Mouse (Mus musculus) kidney, embryonic 15.5 days (tissue): ENCODE results near the gene Il20ra. TPM values are rescaled to one million over a fixed set of nuclear protein-coding genes. Genes with fewer than 3 reads are reported as not detected.
A peak's percentile ranks its signal among the peaks of the same experiment; 100 is the strongest.

Experiments
- ATAC-seq: fragments of 200-750 bp; cut with Nextera tagmentation; replicated peaks from 2 replicates; pipeline ENCODE4 v1.8.0; 2017; ENCODE audit warnings: moderate TSS enrichment; ENCODE audit not compliant: low FRiP score
- H3K27ac ChIP-seq: fragments of 300-500 bp; sonication (generic); 2 replicates; pipeline ENCODE4 v1.5.1; 2015; ENCODE audit warnings: mild to moderate bottlenecking, inconsistent platforms
- H3K27me3 ChIP-seq: fragments of 300-500 bp; sonication (generic); 2 replicates; pipeline ENCODE4 v1.6.1; 2015; ENCODE audit warnings: inconsistent platforms
- H3K36me3 ChIP-seq: fragments of 300-500 bp; sonication (generic); 2 replicates; pipeline ENCODE4 v1.6.1; 2015; ENCODE audit warnings: inconsistent platforms
- H3K4me1 ChIP-seq: fragments of 300-500 bp; sonication (generic); 2 replicates; pipeline ENCODE4 v1.6.1; 2015; ENCODE audit warnings: inconsistent platforms
- H3K4me2 ChIP-seq: fragments of 300-500 bp; sonication (generic); 2 replicates; pipeline ENCODE4 v1.6.1; 2015; ENCODE audit warnings: moderate library complexity, mild to moderate bottlenecking, inconsistent platforms
- H3K4me3 ChIP-seq: fragments of 300-500 bp; sonication (generic); replicated peaks from 2 replicates; pipeline ENCODE4 v1.5.1; 2015; ENCODE audit warnings: mild to moderate bottlenecking, inconsistent platforms
- H3K9ac ChIP-seq: fragments of 300-500 bp; sonication (generic); 2 replicates; pipeline ENCODE4 v1.6.1; 2015; ENCODE audit warnings: mild to moderate bottlenecking, inconsistent platforms
- H3K9me3 ChIP-seq: fragments of 300-500 bp; sonication (generic); replicated peaks from 2 replicates; pipeline ENCODE4 v1.6.1; 2016; ENCODE audit warnings: inconsistent platforms
- whole genome bisulfite sequencing: fragments of 180-500 bp; shearing (Covaris S2); methylation state at CpG from one replicate; pipeline ENCODE4 v1.1.7; 2015; ENCODE audit warnings: mixed read lengths; 5-methylcytosine and 5-hydroxymethylcytosine counted together
- polyA plus RNA-seq: library from polyadenylated mRNA; unstranded; fragments of >200 nt; fragmentation: Nextera tagmentation; extraction: Ambion mirVana; gene quantifications from 2 replicates; pipeline ENCODE4 v1.2.1, GENCODE M21; 2015

Gene Il20ra
- polyA plus RNA-seq = 0.14 TPM in 1 of 2 replicates, not detected in the other

DNA sequence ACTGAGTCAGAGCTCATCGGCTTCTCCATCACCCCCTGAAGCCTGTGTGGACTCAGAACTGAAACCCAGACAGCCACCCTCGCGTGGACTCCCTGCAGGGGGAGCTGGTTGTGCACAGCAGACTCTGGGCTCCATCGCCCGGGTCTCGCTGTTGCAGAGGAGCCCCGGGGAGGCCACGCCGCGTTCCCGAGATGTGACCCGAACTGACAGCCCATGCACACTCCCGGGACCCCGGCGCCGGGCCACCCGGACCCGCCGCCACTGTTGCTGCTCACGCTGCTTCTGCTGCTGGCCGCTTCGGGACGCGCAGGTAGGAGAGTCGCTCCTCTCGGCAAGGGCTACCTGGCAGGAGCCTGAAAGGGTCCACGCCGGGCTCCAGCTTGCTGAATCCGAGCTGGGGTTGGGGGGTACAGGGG is at the start of gene Il20ra:
Il20ra (plus strand) TSS at position 150 of the 416 bp plus-strand sequence.
- 1% methylated on average over 29 of the region's 29 CpGs for WGBS
- Histone ChIP-seq H3K4me2 (peak within 1 kb of the TSS; percentile 96), H3K36me3 (no peaks in the 10 kb centered on the region), H3K9me3 (no peaks in the 10 kb centered on the region), H3K4me3 (peak within 1 kb of the TSS; percentile 51), H3K27ac (no peak within 1 kb of the TSS), H3K4me1 (peaks cover 8% of the 10 kb centered on the region), H3K27me3 (peaks cover 27% of the 10 kb centered on the region), H3K9ac (peak within 1 kb of the TSS; percentile 40)
- peak; percentile 81 for ATAC-seq

- no peak overlapping the region for H3K27ac ChIP-seq
- H3K4me3 ChIP-seq = no peak overlapping the region
- 0 out of 2 replicates have a peak, but pooled peaks cover 4% of the 10 kb centered on the region for H3K9me3 ChIP-seq
- no peaks in the 10 kb centered on the region for H3K27me3 ChIP-seq
- no peak overlapping the region for H3K9ac ChIP-seq
- no peaks in the 10 kb centered on the region for H3K36me3 ChIP-seq
- no peaks in the 10 kb centered on the region for H3K4me1 ChIP-seq
- H3K4me2 ChIP-seq = no peak overlapping the region
- 78% methylated on average over 5 of the region's 5 CpGs for WGBS
- no peak for ATAC-seq
These were observed 43.4 kb upstream of the Il20ra start for GRCm38 (mm10) chr10:19668973-19669372.

- H3K4me3 ChIP-seq = no peak overlapping the region
- no peaks in the 10 kb centered on the region for H3K27me3 ChIP-seq
- H3K9ac ChIP-seq = no peak overlapping the region
- no peaks in the 10 kb centered on the region for H3K9me3 ChIP-seq
- H3K4me2 ChIP-seq = no peak overlapping the region
- no peak overlapping the region for H3K27ac ChIP-seq
- H3K36me3 ChIP-seq = no peaks in the 10 kb centered on the region
- ATAC-seq = no peak
- H3K4me1 ChIP-seq = no peaks in the 10 kb centered on the region
These were observed 40.4 kb upstream of the Il20ra start for GRCm38 (mm10) chr10:19672015-19672414.

- Histone ChIP-seq H3K9ac (no peak overlapping the region), H3K4me1 (no peaks in the 10 kb centered on the region), H3K27ac (no peak overlapping the region), H3K36me3 (no peaks in the 10 kb centered on the region), H3K4me3 (no peak overlapping the region), H3K9me3 (no peaks in the 10 kb centered on the region), H3K4me2 (no peak overlapping the region), H3K27me3 (no peaks in the 10 kb centered on the region)
- ATAC-seq = no peak
- WGBS = 83% methylated on average over 1 of the region's 1 CpGs
These were observed 39.2 kb upstream of the Il20ra start for GRCm38 (mm10) chr10:19673146-19673545.

DNA sequence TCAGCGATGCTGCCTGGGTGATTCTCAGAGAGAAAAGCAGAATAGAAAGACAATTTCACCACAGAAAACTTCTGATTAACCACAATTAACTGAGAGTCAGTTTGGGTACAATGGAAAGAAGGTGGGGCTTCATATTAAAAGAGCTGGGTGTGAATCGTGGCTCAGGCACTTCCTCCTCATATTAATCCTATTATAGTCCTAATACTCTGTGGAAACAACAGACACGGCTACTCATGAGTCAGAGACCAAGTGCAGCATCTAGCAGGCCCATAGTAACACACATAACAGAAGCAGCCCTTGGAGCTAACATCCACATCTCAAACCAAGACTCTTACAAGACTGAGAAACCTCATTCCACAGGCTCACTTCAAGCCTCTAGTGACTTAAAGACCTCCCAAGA is 24.7 kb upstream of the Il20ra start:
- no peaks in the 10 kb centered on the region for H3K9me3 ChIP-seq
- H3K4me1 ChIP-seq = no peaks in the 10 kb centered on the region
- 78% methylated on average over 3 of the region's 3 CpGs for WGBS
- no peak overlapping the region for H3K4me2 ChIP-seq
- H3K36me3 ChIP-seq = no peaks in the 10 kb centered on the region
- no peaks in the 10 kb centered on the region for H3K27me3 ChIP-seq
- H3K4me3 ChIP-seq = no peak overlapping the region
- ATAC-seq = no peak
- no peak overlapping the region for H3K9ac ChIP-seq
- no peak overlapping the region for H3K27ac ChIP-seq

- H3K36me3 ChIP-seq = no peaks in the 10 kb centered on the region
- H3K4me1 ChIP-seq = no peaks in the 10 kb centered on the region
- H3K27ac ChIP-seq = no peak overlapping the region
- H3K9me3 ChIP-seq = no peaks in the 10 kb centered on the region
- H3K9ac ChIP-seq = no peak overlapping the region
- no peak overlapping the region for H3K4me2 ChIP-seq
- H3K4me3 ChIP-seq = no peak overlapping the region
- no peaks in the 10 kb centered on the region for H3K27me3 ChIP-seq
- no peak for ATAC-seq
- 69% methylated on average over 3 of the region's 3 CpGs for WGBS
These were observed 21.1 kb upstream of the Il20ra start for GRCm38 (mm10) chr10:19691287-19691686.

GRCm38 (mm10) chr10:19691771-19692170 is 20.6 kb upstream of the Il20ra start:
- no peaks in the 10 kb centered on the region for H3K27me3 ChIP-seq
- H3K4me2 ChIP-seq = 0 out of 2 replicates have a peak overlapping the region, but pooled peaks have one; percentile 7
- no peak overlapping the region for H3K27ac ChIP-seq
- H3K9me3 ChIP-seq = no peaks in the 10 kb centered on the region
- no peaks in the 10 kb centered on the region for H3K4me1 ChIP-seq
- no peak overlapping the region for H3K9ac ChIP-seq
- no peaks in the 10 kb centered on the region for H3K36me3 ChIP-seq
- no peak for ATAC-seq
- WGBS = 45% methylated on average over 13 of the region's 13 CpGs
- H3K4me3 ChIP-seq = no peak overlapping the region

- 88% methylated on average over 7 of the region's 7 CpGs for WGBS
- Histone ChIP-seq H3K9me3 (no peaks in the 10 kb centered on the region), H3K9ac (no peak overlapping the region), H3K4me2 (0 out of 2 replicates have a peak overlapping the region, but pooled peaks have one; percentile 7), H3K27ac (no peak overlapping the region), H3K27me3 (no peaks in the 10 kb centered on the region), H3K36me3 (no peaks in the 10 kb centered on the region), H3K4me1 (no peaks in the 10 kb centered on the region), H3K4me3 (no peak overlapping the region)
- ATAC-seq = no peak
These were observed 20.0 kb upstream of the Il20ra start for GRCm38 (mm10) chr10:19692332-19692731.

GRCm38 (mm10) chr10:19692988-19693387 is 19.4 kb upstream of the Il20ra start:
- H3K36me3 ChIP-seq = no peaks in the 10 kb centered on the region
- H3K9me3 ChIP-seq = no peaks in the 10 kb centered on the region
- H3K4me2 ChIP-seq = no peak overlapping the region
- H3K4me1 ChIP-seq = no peaks in the 10 kb centered on the region
- 64% methylated on average over 8 of the region's 8 CpGs for WGBS
- ATAC-seq = no peak
- H3K9ac ChIP-seq = no peak overlapping the region
- no peak overlapping the region for H3K27ac ChIP-seq
- no peak overlapping the region for H3K4me3 ChIP-seq
- no peaks in the 10 kb centered on the region for H3K27me3 ChIP-seq

DNA sequence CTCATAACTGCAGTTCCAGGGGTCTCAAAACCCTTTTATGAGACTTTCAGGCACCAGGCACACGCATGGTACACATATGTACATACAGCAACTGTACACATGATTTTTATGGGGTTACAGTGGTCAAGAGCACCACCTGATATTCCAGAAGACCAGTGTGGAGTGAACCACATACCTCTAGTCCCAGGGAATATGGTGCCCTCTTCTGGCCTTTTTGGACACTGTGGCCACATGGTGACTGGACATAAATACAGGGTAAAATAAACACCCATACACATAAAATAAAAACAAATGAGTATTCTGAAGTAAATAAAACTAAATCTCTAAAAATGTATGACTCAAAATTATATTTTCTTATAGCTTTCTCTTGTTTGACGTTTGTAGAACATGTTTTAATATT is 18.7 kb upstream of the Il20ra start:
- H3K9ac ChIP-seq = no peak overlapping the region
- no peaks in the 10 kb centered on the region for H3K4me1 ChIP-seq
- no peak overlapping the region for H3K4me3 ChIP-seq
- H3K4me2 ChIP-seq = no peak overlapping the region
- 69% methylated on average over 2 of the region's 2 CpGs for WGBS
- H3K9me3 ChIP-seq = no peaks in the 10 kb centered on the region
- H3K36me3 ChIP-seq = no peaks in the 10 kb centered on the region
- H3K27ac ChIP-seq = no peak overlapping the region
- no peak for ATAC-seq
- no peaks in the 10 kb centered on the region for H3K27me3 ChIP-seq

GRCm38 (mm10) chr10:19699331-19699730 is 13.0 kb upstream of the Il20ra start:
- Histone ChIP-seq H3K9me3 (no peaks in the 10 kb centered on the region), H3K36me3 (no peaks in the 10 kb centered on the region), H3K27ac (no peak overlapping the region), H3K27me3 (no peaks in the 10 kb centered on the region), H3K4me2 (no peak overlapping the region), H3K4me1 (no peaks in the 10 kb centered on the region), H3K9ac (no peak overlapping the region), H3K4me3 (no peak overlapping the region)
- WGBS = 58% methylated on average over 1 of the region's 1 CpGs
- ATAC-seq = no peak

DNA sequence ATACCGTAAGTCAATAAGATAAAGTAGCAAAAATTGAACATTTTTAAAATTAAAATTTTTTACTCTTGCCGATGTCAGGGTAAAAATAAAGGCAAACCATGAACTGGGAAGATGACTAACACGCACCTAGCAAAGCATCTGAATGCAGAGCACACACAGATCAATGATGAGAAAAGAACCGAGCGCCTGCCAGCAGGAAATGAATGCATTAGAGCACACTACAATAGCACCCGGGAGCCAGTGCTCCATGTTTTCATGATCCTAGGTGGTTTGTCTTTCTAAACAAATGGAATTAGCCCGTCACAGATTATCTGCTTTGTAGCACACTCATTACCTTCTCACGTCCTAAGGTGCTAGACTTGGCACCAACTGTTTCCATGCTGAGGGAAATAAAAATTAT is 7.9 kb upstream of the Il20ra start:
- Histone ChIP-seq H3K9ac (no peak overlapping the region), H3K4me1 (no peaks in the 10 kb centered on the region), H3K36me3 (no peaks in the 10 kb centered on the region), H3K9me3 (no peaks in the 10 kb centered on the region), H3K27me3 (0 out of 2 replicates have a peak, but pooled peaks cover 3% of the 10 kb centered on the region), H3K4me2 (no peak overlapping the region), H3K4me3 (no peak overlapping the region), H3K27ac (no peak overlapping the region)
- no peak for ATAC-seq
- 63% methylated on average over 8 of the region's 8 CpGs for WGBS

DNA sequence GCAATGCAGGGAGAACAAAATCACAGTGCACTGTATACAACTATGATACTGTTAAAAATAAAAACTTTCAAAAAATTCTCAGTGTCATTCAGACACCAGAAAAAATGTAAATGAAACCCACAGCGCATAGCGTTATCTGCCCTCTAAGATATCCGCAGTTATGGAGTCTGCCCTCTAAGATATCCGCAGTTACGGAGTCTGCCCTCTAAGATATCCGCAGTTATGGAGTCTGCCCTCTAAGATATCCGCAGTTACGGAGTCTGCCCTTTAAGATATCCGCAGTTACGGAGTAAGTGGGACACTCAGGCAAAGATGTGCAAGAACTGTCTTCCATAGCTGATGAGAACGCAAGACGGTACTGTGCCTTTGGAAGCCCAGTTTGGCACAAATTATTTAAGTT is 4.6 kb upstream of the Il20ra start:
- H3K27ac ChIP-seq = no peak overlapping the region

More for the DNA sequence above, 4.6 kb upstream of the Il20ra start:
- ATAC-seq = no peak
- H3K27me3 ChIP-seq = peaks cover 18% of the 10 kb centered on the region
- peaks cover 7% of the 10 kb centered on the region for H3K4me1 ChIP-seq
- no peak overlapping the region for H3K4me3 ChIP-seq
- WGBS = 68% methylated on average over 12 of the region's 12 CpGs
- no peak overlapping the region for H3K9ac ChIP-seq
- H3K36me3 ChIP-seq = no peaks in the 10 kb centered on the region
- H3K9me3 ChIP-seq = no peaks in the 10 kb centered on the region
- H3K4me2 ChIP-seq = no peak overlapping the region
